13 mouse cellular contexts compared by ENCODE assay signal in genomic region chr15:56076680-56077079, GRCm38 (mm10).
"Had no signal": no experiment of that assay in that cellular context is flagged by ENCODE, and none has a peak within 500 bp of the region (broad histone marks: within the 10 kb centered on the region; RNA-seq: fewer than 3 reads in every experiment).

No protein-coding gene starts in this region.

- H3K27me3 ChIP-seq: liver, embryonic 15.5 days; neural tube, embryonic 12.5 days; stomach, embryonic 15.5 days had no signal

- DNase-seq: kidney, adult 9 months; left cerebral cortex, postnatal 4 days; lung, adult 2 months; lung, postnatal 10 days; lung, postnatal 4 days; right cerebral cortex, postnatal 14 days; thymus, adult 2 months; thymus, postnatal 25 days had no signal

- H3K27ac ChIP-seq: liver, embryonic 15.5 days; neural tube, embryonic 12.5 days; stomach, embryonic 15.5 days had no signal

- H3K36me3 ChIP-seq: liver, embryonic 15.5 days; midbrain, embryonic 10.5 days; neural tube, embryonic 12.5 days; stomach, embryonic 15.5 days had no signal

- H3K4me3 ChIP-seq: liver, embryonic 15.5 days; midbrain, embryonic 10.5 days; neural tube, embryonic 12.5 days; stomach, embryonic 15.5 days had no signal

- H3K9ac ChIP-seq: liver, embryonic 15.5 days; neural tube, embryonic 12.5 days; stomach, embryonic 15.5 days had no signal

- H3K9me3 ChIP-seq: liver, embryonic 15.5 days; midbrain, embryonic 10.5 days; neural tube, embryonic 12.5 days; stomach, embryonic 15.5 days had no signal

- ATAC-seq: intestine, embryonic 16.5 days had no signal

- H3K4me2 ChIP-seq: liver, embryonic 15.5 days; stomach, embryonic 15.5 days had no signal

- H3K4me1 ChIP-seq: liver, embryonic 15.5 days; stomach, embryonic 15.5 days had no signal
